Mouse (Mus musculus) MEL (cell line): ENCODE results near the gene Bcl2a1d. TPM values are rescaled to one million over a fixed set of nuclear protein-coding genes. Genes with fewer than 3 reads are reported as not detected.
"Not testable (repeated sequence)": the region's sequence is repeated elsewhere in the genome, so short reads cannot be mapped to it uniquely, and the experiment has no call there.

Experiments used
- DNase-seq: peaks from one replicate; pipeline ENCODE4 v3.0.0; 2011; ENCODE audit warnings: low read depth, low spot score
- H3K27ac ChIP-seq: 2 replicates; pipeline ENCODE4 v1.5.1; 2012; ENCODE audit warnings: low read depth, mild to moderate bottlenecking, control low read depth, low read length, moderate library complexity; ENCODE audit not compliant: control insufficient read depth
- H3K27me3 ChIP-seq, 2 experiments: fragments of 150-350 bp in 1 of 2; sonication (generic) in 1 of 2; 2 replicates each; pipeline ENCODE4 v1.6.1; 2012; ENCODE audit warnings: low read length in 2 of 2, mild to moderate bottlenecking in 2 of 2, improper control_type of control experiment in 1 of 2, moderate library complexity in 1 of 2; ENCODE audit not compliant: insufficient read depth in 2 of 2, control insufficient read depth in 1 of 2
- H3K36me3 ChIP-seq, 2 experiments: 2 replicates each; pipeline ENCODE4 v1.6.1; 2012 to 2014; ENCODE audit warnings: low read length in 2 of 2, improper control_type of control experiment in 1 of 2, inconsistent platforms in 1 of 2, mild to moderate bottlenecking in 1 of 2; ENCODE audit not compliant: insufficient read depth in 2 of 2, control insufficient read depth in 1 of 2
- H3K4me1 ChIP-seq, 2 experiments: fragments of 150-350 bp in 1 of 2; sonication (generic) in 1 of 2; 2 replicates each; pipeline ENCODE4 v1.6.1; 2012; ENCODE audit warnings: low read length in 2 of 2, improper control_type of control experiment in 1 of 2, mild to moderate bottlenecking in 1 of 2; ENCODE audit not compliant: insufficient read depth in 2 of 2, control insufficient read depth in 1 of 2
- H3K4me3 ChIP-seq, 2 experiments: fragments of 150-350 bp in 1 of 2; sonication (generic) in 1 of 2; 2 replicates each; pipeline ENCODE4 v1.5.1; 2012; ENCODE audit warnings: low read depth in 2 of 2, low read length in 2 of 2, mild to moderate bottlenecking in 2 of 2, moderate library complexity in 2 of 2, control low read depth in 1 of 2, improper control_type of control experiment in 1 of 2; ENCODE audit not compliant: control insufficient read depth in 1 of 2, insufficient read depth in 1 of 2
- H3K79me2 ChIP-seq: 2 replicates; pipeline ENCODE4 v1.6.1; 2012; ENCODE audit warnings: mild to moderate bottlenecking, low read length, moderate library complexity; ENCODE audit not compliant: control insufficient read depth, poor library complexity, insufficient read depth
- H3K9ac ChIP-seq: 2 replicates; pipeline ENCODE4 v1.6.1; 2012; ENCODE audit warnings: low read depth, mild to moderate bottlenecking, control low read depth, low read length, moderate library complexity; ENCODE audit not compliant: control insufficient read depth, poor library complexity, severe bottlenecking
- H3K9me3 ChIP-seq: fragments of 150-350 bp; sonication (generic); replicated peaks from 2 replicates; pipeline ENCODE4 v1.6.1; 2012; ENCODE audit warnings: mild to moderate bottlenecking, low read length, improper control_type of control experiment, moderate library complexity; ENCODE audit not compliant: insufficient read depth
- CTCF ChIP-seq, 3 experiments: IDR thresholded peaks in 2 of 3; conservative IDR thresholded peaks in 1 of 3; 2 replicates each; pipeline ENCODE4 v1.5.1; 2011 to 2012; ENCODE audit warnings: low read length in 3 of 3, low read depth in 2 of 3, mild to moderate bottlenecking in 2 of 3, improper control_type of control experiment in 1 of 3, inconsistent platforms in 1 of 3, mixed read lengths in 1 of 3, moderate library complexity in 1 of 3; ENCODE audit not compliant: control insufficient read depth in 1 of 3, insufficient read depth in 1 of 3, poor library complexity in 1 of 3, severe bottlenecking in 1 of 3
- ZNF384 ChIP-seq: IDR thresholded peaks from 2 replicates; pipeline ENCODE4 v1.6.1; 2012; ENCODE audit warnings: low read depth, mild to moderate bottlenecking, inconsistent platforms, low read length, improper control_type of control experiment
- polyA plus RNA-seq, 2 experiments: library from polyadenylated mRNA; stranded (reverse) in 1 of 2; unstranded in 1 of 2; fragments of >175 nt in 1 of 2; fragments of >200 nt in 1 of 2; gene quantifications; 2 replicates each; pipeline versions ENCODE4 v1.2.1 to v1.2.4; 2012; ENCODE audit warnings: low replicate concordance in 2 of 2, low read depth in 1 of 2; ENCODE audit not compliant: insufficient read length in 2 of 2, insufficient read depth in 1 of 2, missing spikeins in 1 of 2
- total RNA-seq: library from RNA; depleted of rRNA; stranded (reverse); fragments of 300-350 nt; gene quantifications from 2 replicates; pipeline ENCODE4 v1.2.3, GENCODE M21; 2012

The Bcl2a1d gene
- total and polyA plus RNA-seq, 3 experiments, result 0.19 TPM; not detected in 2

- H3K4me3 ChIP-seq, result peak overlapping the region; percentile 14 to 69
- peak; percentile 68 for TF ChIP-seq ZNF384
- TF ChIP-seq, all 39 proteins: peak for 1; not testable (repeated sequence) for 38
- not testable (repeated sequence) for H3K27ac ChIP-seq, H3K9ac ChIP-seq, H3K4me1 ChIP-seq, H3K27me3 ChIP-seq, H3K79me2 ChIP-seq, H3K36me3 ChIP-seq, H3K9me3 ChIP-seq
- DNase-seq, result peak; percentile 45
These were observed 12.4 kb downstream of the Bcl2a1d start for GRCm38 (mm10) chr9:88719073-88719921.

GRCm38 (mm10) chr9:88718593-88718992 is 13.1 kb downstream of the Bcl2a1d start:
- not testable (repeated sequence) for H3K36me3 ChIP-seq, H3K9ac ChIP-seq, H3K4me1 ChIP-seq, H3K27ac ChIP-seq, H3K27me3 ChIP-seq, H3K4me3 ChIP-seq, H3K79me2 ChIP-seq, H3K9me3 ChIP-seq
- DNase-seq, result peak; percentile 12

GRCm38 (mm10) chr9:88718140-88718539 is 13.6 kb downstream of the Bcl2a1d start:
- H3K79me2 ChIP-seq, H3K27ac ChIP-seq, H3K4me3 ChIP-seq, H3K27me3 ChIP-seq, H3K9me3 ChIP-seq: not testable (repeated sequence)
- DNase-seq, result peak; percentile 41
- peak in 1 of 3 experiments; percentile 33; a peak in 2 of 6 replicates for TF ChIP-seq CTCF (IDR thresholded peaks at IDR 0.05 in 2 of 3, conservative IDR thresholded peaks at IDR 0.05 in 1 of 3; ENCODE audit: control insufficient read depth in 1 of 3, insufficient read depth in 1 of 3, low read depth in 2 of 3, low read length in 3 of 3, poor library complexity in 1 of 3, severe bottlenecking in 1 of 3)
- TF ChIP-seq, all 39 proteins: peak for 1; not testable (repeated sequence) for 38
- not testable (repeated sequence) for H3K36me3 ChIP-seq, H3K9ac ChIP-seq, H3K4me1 ChIP-seq

DNA sequence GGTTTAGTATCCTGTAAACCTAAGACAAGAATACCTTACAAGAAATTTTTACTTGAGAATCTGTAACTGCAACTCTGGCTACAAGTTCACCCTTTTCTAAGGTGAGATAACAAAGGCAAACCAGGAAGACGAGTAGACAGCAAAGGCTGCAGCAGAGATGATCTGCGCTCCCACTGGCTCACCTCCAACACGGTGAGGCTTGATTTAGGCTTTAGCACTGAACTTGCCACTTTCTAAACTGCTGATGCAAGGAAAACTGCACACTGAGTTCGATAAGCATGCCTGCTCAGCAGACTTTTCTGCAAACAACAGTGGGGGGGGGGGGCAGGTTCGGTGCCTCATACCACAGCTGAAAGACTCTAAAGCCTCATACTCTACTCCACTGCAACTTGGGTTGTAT is 17.2 kb downstream of the Bcl2a1d start:
- H3K9ac ChIP-seq, DNase-seq, H3K4me3 ChIP-seq, H3K4me1 ChIP-seq, H3K79me2 ChIP-seq, H3K9me3 ChIP-seq, H3K27me3 ChIP-seq, H3K36me3 ChIP-seq, H3K27ac ChIP-seq: not testable (repeated sequence)

- not testable (repeated sequence) for H3K4me1 ChIP-seq, H3K4me3 ChIP-seq, H3K9me3 ChIP-seq, H3K36me3 ChIP-seq, H3K27me3 ChIP-seq, H3K27ac ChIP-seq, DNase-seq, H3K9ac ChIP-seq, H3K79me2 ChIP-seq
These were observed 19.5 kb downstream of the Bcl2a1d start for GRCm38 (mm10) chr9:88712164-88712749.

DNA sequence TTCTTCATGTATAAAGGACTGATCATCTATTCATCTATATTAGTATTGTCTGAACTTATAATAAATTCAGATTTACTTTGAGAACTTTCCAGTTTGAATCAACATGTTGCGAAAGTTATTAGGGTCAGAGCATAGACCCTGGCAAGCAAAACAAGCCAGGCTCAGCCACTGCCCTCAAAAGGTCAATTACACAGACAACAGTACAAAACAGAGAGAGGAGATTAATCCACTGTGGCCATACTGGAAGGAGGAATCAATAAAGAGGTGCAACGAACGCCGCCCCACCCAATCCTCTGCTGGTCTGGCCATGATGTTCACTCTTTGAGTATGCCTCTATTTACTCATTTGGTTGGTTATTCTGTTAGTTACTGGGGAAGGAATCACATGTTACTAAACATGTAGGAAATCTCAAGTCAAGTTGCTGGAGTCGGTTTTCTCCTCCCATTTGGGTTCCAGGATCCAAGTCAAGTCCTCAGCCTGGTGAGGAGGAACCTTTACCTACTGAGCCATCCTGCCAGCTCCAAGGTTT is 20.7 kb downstream of the Bcl2a1d start:
- H3K27ac ChIP-seq, H3K27me3 ChIP-seq, H3K4me3 ChIP-seq: not testable (repeated sequence)

More for the DNA sequence above, 20.7 kb downstream of the Bcl2a1d start:
- not testable (repeated sequence) for H3K9me3 ChIP-seq, H3K79me2 ChIP-seq, H3K4me1 ChIP-seq, DNase-seq, H3K9ac ChIP-seq, H3K36me3 ChIP-seq
